ENCODE assay signal across 9 mouse cellular contexts in genomic region chrX:10650881-10651280, GRCm38 (mm10).
DNase-seq lines count a peak whose midpoint lies in the region; ATAC-seq lines count a peak whose summit lies in the region.
"Had no signal": no experiment of that assay in that cellular context is flagged by ENCODE, and none has a peak within 500 bp of the region (broad histone marks: within the 10 kb centered on the region; RNA-seq: fewer than 3 reads in every experiment).

No protein-coding gene starts in this region.

- peak; percentile 2 for DNase-seq in adrenal gland, postnatal 10 days
- no peak for DNase-seq in adrenal gland, adult 18-20 months (ENCODE audit: low spot score in 2 of 2)
- peak; percentile 48 for DNase-seq in kidney, adult 9 months
- no peak for DNase-seq in kidney, adult 18-20 months
- peak; percentile 1 for DNase-seq in CD4-positive helper T cell, adult 2 months (ENCODE audit: low read depth, low spot score)
- DNase-seq in embryo, embryonic 9.5 days (ENCODE audit: extremely low spot score): peak; percentile 18
- DNase-seq in urinary bladder, postnatal 36 days (ENCODE audit: low spot score in 2 of 2): no peak
- DNase-seq: thymus, postnatal 14 days had no signal

- ATAC-seq in granulocyte monocyte progenitor cell, adult 5-6 weeks (replicated peaks; ENCODE audit: poor library complexity, severe bottlenecking): no peak

Comparison
In these comparisons a context has a peak if more than half of its experiments do, and no peak if none do; other contexts are left out.
1. DNase-seq: peak in adrenal gland, postnatal 10 days (single experiment), kidney, adult 9 months (single experiment), CD4-positive helper T cell, adult 2 months (single experiment) and embryo, embryonic 9.5 days (single experiment); none in adrenal gland, adult 18-20 months (0 of 2), kidney, adult 18-20 months (single experiment) and urinary bladder, postnatal 36 days (0 of 2).